Mouse (Mus musculus) C2C12 (cell line): ENCODE measurements around the gene Syne3.

Source experiments
- CTCF ChIP-seq: IDR thresholded peaks from one replicate; pipeline ENCODE4 v1.5.1; 2011; ENCODE audit not compliant: control insufficient read depth, insufficient read depth, insufficient read length
- MAX ChIP-seq: IDR thresholded peaks from one replicate; pipeline ENCODE4 v1.6.1; 2011; ENCODE audit warnings: mild to moderate bottlenecking, control low read depth
- MYOG ChIP-seq: IDR thresholded peaks from one replicate; pipeline ENCODE4 v1.6.1; 2011; ENCODE audit not compliant: control insufficient read depth, insufficient read length; ENCODE audit errors: extremely low read depth
- USF1 ChIP-seq: IDR thresholded peaks from one replicate; pipeline ENCODE4 v1.6.1; 2011; ENCODE audit warnings: low read depth, mild to moderate bottlenecking, control low read depth, moderate library complexity

GRCm38 (mm10) chr12:105001317-105001716, 8.3 kb downstream of the Syne3 start:
- TF ChIP-seq CTCF (no peak), MAX (no peak), USF1 (no peak), MYOG (no peak)
